Mouse (Mus musculus) CH12F3 (cell line): ENCODE measurements around the gene Dnajb5.

Source experiments
- in situ Hi-C: fragments of 300-500 bp; cut with MboI; formaldehyde crosslinking; loops from 2 replicates; pipeline ENCODE4 v1.14.3; 2020; ENCODE audit warnings: low sequenced_read_pairs

Gene Dnajb5

DNA sequence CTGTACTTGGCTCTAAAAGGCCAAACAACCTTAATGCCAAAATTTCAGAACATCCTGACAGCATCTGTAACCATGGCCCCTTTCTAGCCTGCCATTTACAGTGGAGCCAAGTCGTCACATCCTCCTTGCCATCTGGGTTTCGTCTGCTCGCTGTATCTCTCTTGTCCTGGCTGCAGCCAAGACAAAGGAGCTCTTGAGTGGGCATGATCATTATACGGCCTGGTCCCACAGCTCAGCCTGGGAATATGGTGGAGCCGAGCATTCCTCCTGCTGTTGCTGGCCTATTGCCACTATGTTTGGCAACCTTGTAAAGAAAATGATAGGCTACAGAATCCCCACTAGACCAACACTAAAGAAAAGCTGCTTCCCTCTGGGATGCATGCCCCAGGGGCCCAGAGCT is 6.3 kb upstream of the Dnajb5 start:
- in situ Hi-C loops = no loop called here

DNA sequence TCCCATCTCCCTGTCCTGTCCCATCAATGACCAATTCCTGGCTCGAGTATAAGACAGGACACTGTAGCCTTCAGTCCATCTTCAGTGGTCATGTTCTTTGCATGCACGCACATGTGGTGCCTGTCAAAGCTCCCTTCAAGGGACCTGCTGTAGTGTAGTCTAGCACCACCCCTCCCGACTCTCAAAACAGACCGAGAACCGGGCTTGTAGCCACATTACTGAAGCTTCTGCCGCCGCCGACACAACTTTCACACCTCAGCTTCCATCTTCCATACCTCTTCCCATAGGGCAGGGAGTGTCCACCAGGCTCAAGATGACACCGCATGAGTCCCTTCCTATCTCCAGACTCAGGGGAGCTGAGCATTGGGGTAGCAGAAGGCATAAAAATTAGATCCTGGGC is 5.4 kb upstream of the Dnajb5 start:
- in situ Hi-C loops = no loop called here

DNA sequence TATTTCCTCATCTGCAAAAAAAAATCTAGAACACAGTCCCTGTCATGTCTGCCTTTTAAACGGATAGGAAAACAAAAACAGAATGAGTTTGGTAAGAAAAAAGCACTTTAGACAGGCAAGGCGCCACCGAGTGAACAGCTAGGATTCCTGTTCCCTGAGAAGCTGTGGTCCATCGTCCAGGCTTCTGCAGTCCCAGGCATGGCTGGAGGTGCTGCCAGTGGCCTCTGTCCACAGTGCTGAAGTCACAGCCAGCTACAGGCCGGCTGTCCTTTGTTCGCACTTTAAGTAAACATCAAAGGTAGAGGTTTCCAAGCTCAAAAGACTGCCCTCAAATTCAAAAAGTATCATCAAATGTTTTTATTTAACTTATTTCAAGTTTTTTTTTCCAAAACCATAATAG is 4.6 kb upstream of the Dnajb5 start:
- in situ Hi-C loops = no loop called here

GRCm38 (mm10) chr4:42945445-42945844 is 4.2 kb upstream of the Dnajb5 start:
- in situ Hi-C loops = no loop called here

DNA sequence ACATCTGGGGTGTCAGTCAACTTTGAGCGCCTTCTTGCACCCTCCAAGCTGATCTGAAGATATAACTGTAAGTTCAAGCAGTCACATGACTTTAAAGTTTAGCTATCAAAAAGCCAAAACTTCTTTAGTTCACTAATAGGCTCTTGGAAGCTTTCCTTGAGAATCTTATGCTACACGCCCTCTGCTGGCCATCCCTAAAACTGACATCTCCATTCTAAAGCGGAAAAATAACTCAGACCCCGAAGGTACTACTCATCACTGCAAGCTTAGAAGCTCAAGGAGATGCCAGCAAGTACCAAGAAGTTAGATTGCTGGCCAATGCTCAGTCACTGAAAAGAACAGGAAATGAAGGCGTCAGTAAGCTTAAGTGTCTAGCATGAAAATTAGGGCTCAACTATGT is 3.7 kb upstream of the Dnajb5 start:
- in situ Hi-C loops = no loop called here

DNA sequence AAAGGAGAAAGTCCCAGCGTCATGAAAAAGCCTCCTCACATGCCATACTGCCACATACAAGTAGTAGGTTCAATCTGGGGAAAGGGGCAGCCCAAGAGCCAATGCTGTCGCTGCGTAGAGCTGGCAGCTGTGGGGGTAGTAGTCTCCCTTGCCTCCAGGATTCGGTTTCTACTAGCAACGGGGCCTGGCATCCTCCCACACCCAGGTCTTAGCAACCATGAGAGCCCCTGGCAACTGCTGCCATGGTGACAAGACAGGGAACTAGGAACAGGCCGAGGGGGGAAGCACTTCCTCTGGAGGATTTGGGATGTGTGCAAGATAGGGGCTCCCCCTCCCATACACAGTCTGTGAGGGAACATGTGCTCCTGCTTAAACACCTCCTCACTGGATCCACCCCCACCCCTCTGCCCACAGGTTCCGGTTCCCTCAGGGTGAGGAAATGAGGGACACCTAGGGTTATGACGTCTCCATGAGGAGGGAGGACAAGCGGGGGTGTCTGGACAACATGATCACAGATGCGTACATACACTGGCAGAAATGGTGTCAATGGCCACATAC is 2.8 kb upstream of the Dnajb5 start:
- in situ Hi-C loops = no loop called here

GRCm38 (mm10) chr4:42948527-42948926 is 1.1 kb upstream of the Dnajb5 start:
- in situ Hi-C loops = no loop called here

GRCm38 (mm10) chr4:42949051-42949675 is 451 bp upstream of the Dnajb5 start:
- in situ Hi-C loops = no loop called here

- in situ Hi-C loops = no loop called here
These were observed 498 bp downstream of the Dnajb5 start for GRCm38 (mm10) chr4:42950065-42950558.

DNA sequence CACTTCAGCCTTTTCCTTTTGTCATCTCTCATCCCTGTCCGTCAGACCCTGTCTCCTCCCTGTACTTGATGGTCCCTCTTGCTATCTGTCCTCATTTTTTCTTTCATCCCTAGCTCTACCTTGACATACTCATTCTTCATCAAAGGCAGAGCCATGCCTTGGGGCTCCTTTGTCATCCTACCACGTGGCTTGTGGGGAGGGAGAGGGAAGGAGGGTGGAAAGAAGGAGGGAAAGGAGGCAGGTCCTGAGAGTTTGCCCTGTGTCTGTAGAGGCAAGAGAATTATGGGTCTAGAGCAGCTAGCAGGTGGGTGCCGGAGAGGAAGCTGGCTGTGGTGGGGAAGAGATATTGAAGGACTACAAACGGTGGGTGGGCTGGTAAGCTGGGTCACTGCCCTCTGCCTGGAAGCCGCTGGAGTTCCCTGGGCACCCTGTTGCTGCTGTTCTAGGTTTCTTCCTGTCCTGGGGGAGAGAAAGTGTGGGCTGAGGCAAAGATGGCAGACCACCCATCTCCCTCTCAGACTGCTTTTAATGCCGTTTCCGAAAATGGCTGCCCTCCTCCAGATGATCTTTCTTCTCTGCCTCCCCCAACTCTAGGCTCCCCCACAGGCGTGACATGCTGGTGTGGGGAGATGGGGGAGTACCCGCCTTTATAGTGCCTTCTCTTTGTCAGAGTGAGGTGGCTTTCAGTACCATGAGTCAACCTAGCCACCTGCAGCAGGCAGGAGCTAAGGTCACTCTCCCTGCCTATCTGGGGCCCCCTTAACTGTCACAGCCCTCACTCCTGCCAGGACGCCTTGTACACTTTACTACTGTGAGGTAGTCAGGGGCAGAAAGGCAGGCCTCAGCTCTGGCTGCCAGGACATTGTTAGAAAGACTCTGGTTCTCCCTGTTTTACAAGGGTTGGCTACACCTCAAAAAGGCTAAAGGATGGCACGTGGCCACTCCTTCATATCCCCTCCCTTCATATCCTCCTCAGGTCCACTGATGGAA is 1.9 kb downstream of the Dnajb5 start:
- in situ Hi-C loops = no loop called here

DNA sequence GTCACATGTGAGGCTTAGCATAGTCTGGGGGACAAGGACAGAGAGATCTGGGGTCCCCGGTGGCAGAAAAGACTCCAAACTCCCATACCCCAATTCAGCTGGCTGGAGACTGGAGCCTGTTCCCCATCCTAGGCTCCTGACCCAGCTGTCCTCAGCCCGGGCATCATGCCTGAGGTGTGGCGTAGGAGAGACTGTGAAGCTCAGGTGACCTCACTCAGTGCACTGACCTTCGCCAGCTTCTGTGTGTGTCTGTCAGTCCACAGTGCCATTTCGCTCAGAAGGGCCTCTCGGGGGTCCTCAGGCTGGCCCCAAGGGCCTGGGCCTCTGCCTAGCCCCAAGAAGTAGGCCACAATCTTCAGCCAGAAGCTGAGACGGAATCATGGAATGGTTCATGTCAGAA is 2.9 kb downstream of the Dnajb5 start:
- in situ Hi-C loops = no loop called here

DNA sequence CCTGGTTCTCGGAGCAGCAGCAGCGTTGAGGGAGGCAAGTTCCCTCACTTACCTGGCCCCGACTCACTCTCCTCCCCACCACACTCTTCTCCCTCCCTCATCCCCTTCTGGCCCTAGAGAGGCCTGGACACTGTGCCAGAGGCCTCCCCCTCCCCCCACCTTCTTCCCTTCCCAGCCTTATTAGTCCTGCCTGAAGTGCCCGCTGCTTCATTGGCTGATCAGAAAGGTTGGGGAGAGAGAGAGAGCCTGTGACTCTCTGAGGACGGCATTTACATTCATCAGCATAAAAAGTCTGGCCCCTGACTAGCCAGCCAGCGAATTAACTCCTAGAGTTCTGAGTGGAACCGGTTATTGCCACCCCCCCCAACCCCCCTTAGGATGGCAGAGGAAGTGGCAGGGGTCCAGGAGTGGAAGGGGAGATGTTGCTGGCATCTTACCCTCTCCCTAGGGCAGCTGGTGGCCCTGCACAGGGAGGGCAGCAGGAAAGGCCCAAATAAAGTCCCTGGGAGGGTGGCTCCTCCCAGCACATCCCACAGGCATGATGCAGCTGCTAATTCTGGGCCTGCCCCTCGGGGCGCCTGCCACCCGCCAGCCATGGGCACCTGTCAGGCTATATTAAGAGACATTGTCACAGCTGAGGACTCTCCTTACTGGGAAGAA is 4.0 kb downstream of the Dnajb5 start:
- in situ Hi-C loops = no loop called here

GRCm38 (mm10) chr4:42954297-42954696 is 4.7 kb downstream of the Dnajb5 start:
- in situ Hi-C loops = no loop called here

DNA sequence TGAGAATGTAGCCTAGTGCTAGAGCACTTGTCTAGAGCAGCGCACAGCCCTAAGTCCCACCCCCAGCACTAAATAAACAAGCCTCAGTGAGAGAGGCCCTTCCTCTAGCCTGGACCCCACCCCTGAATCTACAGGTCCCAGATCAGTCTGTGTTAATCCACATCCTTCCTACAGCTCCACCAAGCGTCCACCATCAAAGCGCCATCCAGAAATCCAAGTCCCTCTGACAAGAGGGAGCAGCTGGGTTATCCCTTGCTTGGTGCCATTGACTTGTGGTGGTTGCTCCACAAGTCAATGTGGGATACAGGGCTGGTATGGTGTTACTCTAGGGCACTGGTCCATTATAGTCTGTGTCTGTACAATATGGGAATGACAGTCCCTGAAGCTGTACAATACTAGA is 5.6 kb downstream of the Dnajb5 start:
- in situ Hi-C loops = no loop called here

DNA sequence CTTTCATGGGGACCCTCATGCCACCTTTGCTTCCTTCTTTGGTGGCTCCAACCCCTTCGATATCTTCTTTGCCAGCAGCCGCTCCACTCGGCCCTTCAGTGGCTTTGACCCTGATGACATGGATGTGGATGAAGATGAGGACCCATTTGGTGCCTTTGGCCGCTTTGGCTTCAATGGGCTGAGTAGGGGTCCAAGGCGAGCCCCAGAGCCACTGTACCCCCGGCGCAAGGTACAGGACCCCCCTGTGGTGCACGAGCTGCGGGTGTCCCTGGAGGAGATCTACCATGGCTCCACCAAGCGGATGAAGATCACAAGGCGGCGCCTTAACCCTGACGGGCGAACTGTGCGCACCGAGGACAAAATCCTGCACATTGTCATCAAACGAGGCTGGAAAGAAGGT is 7.0 kb downstream of the Dnajb5 start:
- in situ Hi-C loops = no loop called here

DNA sequence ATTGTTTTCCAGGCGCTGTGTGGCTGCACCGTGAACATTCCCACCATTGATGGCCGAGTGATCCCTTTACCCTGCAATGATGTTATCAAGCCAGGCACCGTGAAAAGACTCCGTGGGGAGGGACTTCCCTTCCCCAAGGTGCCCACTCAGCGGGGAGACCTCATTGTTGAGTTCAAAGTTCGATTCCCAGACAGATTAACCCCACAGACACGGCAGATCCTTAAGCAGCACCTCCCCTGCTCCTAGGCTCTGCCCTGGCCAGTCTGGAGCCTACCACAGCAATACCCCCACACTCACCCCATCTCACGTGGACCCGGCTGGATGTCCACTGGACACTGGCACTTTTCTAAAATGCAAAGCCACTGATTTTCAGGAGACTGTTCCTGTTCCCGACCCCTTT is 7.7 kb downstream of the Dnajb5 start:
- in situ Hi-C loops = no loop called here

GRCm38 (mm10) chr4:42957979-42958378 is 8.4 kb downstream of the Dnajb5 start:
- in situ Hi-C loops = no loop called here

DNA sequence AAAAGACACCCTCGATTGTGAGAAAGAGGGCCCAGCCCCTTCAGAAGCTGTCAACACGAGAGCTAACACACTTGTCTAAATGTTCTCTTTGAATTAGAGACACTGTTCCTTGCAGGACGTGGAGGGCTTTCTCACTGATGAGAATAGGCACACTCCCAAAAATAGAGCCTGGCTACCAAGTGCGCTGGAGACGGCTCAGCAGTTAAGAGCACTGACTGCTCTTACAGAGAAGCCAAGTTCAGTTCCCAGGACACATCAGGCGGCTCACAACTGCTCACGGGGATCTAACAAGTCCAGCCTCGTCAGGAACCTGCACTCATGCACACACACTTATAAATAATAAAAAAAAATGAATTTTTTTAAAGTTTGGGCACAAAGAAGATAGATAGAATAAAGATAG is 9.3 kb downstream of the Dnajb5 start:
- in situ Hi-C loops = no loop called here

GRCm38 (mm10) chr4:42959382-42959781 is 9.8 kb downstream of the Dnajb5 start:
- in situ Hi-C loops = no loop called here

DNA sequence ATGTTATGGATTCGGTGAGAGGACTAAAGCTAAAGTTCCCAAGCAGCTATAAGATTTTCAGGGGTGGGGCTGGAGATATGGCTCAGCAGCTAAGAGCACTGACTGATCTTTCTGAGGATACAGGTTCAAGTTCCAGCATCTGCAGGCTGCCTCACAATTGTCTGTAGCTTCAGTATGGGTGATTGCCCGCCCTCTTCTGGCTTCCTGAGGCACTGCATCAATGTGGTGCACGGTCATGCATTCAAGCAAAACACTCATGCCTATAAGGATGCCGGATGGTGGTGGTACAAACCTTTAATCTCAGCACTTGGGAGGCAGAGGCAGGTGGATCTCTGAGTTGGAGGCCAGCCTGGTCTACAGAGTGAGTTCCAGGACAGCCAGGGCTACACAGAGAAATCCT is 12.0 kb downstream of the Dnajb5 start:
- in situ Hi-C loops = loop anchor here (5.0 kb wide), 1 partner anchor 89 kb away; the partner anchor contains the start of gene Fam205c

DNA sequence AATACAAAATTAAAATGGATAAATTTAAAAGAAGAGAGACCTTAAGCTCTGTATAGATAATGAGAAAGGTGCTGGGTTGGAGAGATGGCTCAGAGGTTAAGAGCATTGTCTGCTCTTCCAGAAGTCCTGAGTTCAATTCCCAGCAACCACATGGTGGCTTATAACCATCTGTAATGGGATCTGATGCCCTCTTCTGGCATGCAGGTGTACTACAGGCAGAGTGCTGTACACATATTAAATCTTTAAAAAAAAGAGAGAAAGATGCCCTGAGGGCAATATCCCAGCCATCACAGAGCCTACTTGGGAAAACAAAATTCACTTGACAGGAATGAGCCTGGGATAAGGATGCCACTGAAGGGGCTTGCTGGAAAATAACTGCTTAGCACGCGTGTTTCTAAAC is 13.9 kb downstream of the Dnajb5 start:
- in situ Hi-C loops = loop anchor here (5.0 kb wide), 1 partner anchor 91 kb away; the partner anchor contains the start of gene Fam205c
